Mouse (Mus musculus): ENCODE measurements at regions not wholly inside any gene's neighbourhood (a gene's known extent, or its start where the extent isn't known, plus 50 kb on each side); places are given as distances from the start of the nearest gene placed in this dataset.
"Not testable (repeated sequence)": the region's sequence is repeated elsewhere in the genome, so short reads cannot be mapped to it uniquely, and the experiment has no call there.

DNA sequence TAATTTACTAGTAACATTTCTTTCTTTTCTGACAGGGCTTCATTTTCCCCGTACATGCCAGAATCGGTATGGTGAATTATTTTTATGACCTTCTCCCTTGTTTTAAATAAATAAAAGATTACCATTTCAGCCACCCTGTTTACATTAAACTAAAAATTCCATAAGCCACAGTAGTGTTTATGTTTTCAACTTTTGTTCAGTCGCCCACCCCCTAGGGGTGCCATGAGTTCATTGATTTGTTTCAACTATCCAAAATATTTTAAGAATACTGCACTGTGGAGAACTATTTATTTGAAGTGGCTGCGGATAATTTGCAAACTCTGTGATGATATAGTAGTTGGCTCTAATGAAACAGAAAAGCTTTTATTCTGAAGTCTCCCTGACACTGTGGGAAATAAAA, 132.9 kb downstream of the Tfec start:
- DNase-seq (ENCODE audit: low spot score) = no peak

- DNase-seq (ENCODE audit: low spot score) = no peak
These were observed 133.5 kb downstream of the Tfec start for GRCm38 (mm10) chr6:16764707-16765106.

DNA sequence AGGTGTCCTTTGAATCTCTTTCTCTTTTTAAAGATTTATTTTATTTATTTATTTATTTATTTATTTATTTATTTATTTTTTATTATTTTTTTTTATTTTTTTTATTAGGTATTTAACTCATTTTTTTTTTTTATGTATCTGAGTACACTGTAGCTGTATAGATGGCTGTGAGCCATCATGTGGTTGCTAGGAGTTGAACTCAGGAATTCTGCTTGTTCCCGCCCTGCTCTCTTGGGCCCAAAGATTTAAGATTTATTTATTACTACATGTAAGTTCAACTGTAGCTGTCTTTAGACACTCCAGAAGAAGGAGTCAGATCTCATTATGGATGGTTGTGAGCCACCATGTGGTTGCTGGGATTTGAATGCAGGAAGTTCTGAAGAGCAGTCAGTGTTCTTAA, 143.2 kb downstream of the Tfec start:
- DNase-seq (ENCODE audit: low spot score) = not testable (repeated sequence)

DNA sequence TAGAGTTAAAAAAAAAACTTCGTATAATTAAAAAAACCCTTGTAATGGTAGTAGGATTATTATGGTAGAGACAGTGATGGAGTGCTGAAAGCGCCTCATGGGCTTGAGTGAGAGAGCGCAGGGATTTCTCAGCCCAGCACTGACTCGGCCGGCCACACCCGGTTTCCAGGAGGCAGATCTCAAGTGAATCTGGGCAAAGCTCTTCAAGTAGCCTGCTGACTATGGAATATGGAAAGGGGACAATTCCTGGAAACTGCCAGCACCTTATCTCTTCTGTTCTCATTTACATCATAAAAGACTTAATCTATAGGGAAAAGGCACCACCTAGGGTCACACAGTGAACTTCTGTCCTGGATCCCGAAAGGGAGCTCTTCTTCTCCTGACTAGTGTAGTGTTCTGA, 165.1 kb downstream of the Tfec start:
- no peak for DNase-seq (ENCODE audit: low spot score)

DNA sequence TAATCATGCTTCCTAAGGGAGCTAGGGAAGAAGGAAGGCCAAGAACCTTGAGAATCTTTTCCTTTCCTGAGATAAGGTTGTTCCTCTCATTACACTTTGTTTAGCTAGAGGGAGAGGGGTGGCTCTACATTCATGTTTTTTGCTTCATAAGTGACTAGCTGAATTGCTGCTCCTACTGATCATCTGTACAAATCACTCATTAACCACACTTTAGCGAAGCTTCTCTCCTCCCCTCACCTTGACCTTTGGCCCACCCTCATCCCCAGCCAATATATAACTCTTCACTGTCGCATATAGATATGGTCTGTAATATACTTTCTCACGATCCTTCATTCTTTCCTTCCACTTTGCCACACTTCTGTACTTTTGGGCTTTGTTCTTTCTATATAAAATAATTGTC, 166.1 kb downstream of the Tfec start:
- DNase-seq (ENCODE audit: low spot score) = no peak

- DNase-seq (ENCODE audit: low spot score) = no peak
These were observed 170.9 kb downstream of the Tfec start for GRCm38 (mm10) chr6:16727256-16727890.

DNA sequence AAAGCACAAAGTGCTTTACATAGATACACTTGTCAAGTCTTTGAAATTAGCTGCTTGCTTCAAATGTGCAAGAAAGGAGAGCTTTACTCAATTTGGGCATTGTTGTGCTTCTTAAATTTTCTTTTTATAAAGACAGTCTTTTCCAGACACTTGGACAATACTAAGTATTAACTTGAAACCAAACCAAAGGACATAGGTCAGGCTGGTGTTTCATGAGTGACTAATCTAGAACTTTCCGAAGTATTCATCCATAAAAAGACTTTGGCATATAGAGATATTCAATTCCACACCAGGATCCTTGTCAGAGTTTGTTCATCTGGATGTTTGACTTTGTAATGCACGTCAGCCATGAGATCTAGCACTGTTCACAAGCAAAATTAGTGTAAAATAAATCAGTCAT, 173.0 kb downstream of the Tfec start:
- DNase-seq (ENCODE audit: low spot score) = no peak

- DNase-seq (ENCODE audit: low spot score) = no peak
These were observed 193.7 kb downstream of the Tfec start for GRCm38 (mm10) chr6:16704496-16704895.

GRCm38 (mm10) chr6:16703412-16703746, 194.9 kb downstream of the Tfec start:
- no peak for DNase-seq (ENCODE audit: low spot score)

- DNase-seq (ENCODE audit: low spot score) = no peak
These were observed 195.4 kb downstream of the Tfec start for GRCm38 (mm10) chr6:16702706-16703411.

DNA sequence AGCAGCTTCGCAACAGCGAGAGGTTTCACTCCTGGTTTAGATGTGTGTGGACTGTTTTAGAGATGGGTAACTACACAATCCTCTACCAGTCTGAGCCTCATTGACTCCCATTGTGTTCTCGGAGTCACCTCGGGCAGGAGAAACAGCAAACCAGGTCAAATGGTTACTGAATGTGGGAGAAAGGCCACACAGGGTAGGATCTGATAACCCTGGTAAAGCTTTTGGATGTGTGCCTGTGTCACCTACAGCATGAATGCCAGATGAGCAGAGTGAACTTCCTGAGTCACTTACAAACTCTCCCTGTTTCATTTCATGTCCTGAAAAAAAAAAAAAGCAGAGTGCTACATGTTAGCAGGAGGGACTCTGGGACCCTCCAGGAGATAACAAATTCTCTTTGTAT, 201.0 kb downstream of the Tfec start:
- DNase-seq (ENCODE audit: low spot score) = no peak

DNA sequence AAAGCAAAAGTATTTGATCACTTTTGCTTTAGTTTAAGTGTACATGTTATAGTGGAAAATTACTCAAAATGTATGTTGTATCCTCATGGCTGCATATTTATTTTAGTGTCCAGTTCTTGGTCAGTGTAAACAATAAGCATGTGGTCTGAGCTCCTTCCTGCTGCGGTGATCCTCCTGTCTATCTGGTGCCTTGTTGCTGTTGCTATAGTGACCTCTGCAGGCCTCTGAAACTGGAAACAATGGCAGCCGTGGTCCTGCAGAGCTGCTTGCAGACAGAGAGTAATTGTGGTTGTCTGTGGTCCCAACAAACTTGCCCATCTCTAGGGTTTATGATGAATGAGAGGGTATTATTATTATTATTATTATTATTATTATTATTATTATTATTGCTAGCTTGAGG, 230.2 kb downstream of the Tfec start:
- no peak for DNase-seq (ENCODE audit: low spot score)

- no peak for DNase-seq (ENCODE audit: low spot score)
These were observed 231.0 kb downstream of the Tfec start for GRCm38 (mm10) chr6:16667241-16667640.

DNA sequence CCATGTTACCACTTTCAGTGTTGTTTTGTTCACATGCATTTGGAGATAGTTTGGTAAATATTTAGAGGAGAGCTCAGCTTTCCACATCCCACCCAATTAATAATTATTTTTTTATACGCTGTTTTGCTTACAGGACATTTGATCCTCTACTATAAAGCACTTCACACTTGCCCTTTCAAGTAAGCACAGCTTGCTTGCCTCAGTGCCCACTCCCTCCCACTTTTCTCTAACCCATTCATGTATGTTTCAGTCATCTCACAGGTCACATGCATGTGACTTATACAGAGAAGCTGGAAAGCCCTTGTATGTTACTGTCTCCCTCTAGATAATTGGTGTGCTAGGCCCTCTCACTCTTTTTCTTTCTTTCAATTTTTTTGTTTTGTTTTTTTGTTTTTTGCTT, 252.0 kb downstream of the Tfec start:
- DNase-seq (ENCODE audit: low spot score) = no peak

- no peak for DNase-seq (ENCODE audit: low spot score)
These were observed 254.7 kb downstream of the Tfec start for GRCm38 (mm10) chr6:16643519-16643918.

DNA sequence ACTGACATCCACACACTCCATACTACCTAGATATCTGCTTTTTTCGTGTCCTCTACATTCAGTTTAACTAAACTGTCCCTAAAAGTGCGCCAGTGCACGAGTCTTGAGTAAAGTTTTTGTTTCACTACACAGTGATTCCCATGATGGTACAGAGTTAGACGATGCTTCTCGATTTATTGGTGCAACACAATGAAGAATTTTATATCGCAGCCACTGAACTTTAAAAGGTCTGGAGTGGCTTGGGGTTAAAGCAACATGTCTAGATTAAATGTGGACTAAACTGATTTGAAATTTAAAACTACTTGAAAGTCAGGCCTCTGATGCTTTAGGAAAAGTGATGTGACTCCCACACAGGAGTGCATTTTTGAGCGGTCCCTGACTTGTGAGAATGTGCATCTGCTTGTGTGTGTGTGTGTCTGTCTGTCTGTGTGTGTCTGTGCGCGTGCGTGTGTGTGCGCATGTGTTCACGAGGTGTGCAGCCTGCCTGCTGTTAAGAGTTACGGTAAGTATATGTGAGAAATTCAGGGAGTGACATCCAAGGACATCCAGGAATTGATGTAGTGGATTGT, 261.4 kb downstream of the Tfec start:
- DNase-seq (ENCODE audit: low spot score) = no peak

GRCm38 (mm10) chr6:16636108-16636507, 262.1 kb downstream of the Tfec start:
- no peak for DNase-seq (ENCODE audit: low spot score)

- DNase-seq (ENCODE audit: low spot score) = no peak
These were observed 290.7 kb downstream of the Tfec start for GRCm38 (mm10) chr6:16607393-16608023.

DNA sequence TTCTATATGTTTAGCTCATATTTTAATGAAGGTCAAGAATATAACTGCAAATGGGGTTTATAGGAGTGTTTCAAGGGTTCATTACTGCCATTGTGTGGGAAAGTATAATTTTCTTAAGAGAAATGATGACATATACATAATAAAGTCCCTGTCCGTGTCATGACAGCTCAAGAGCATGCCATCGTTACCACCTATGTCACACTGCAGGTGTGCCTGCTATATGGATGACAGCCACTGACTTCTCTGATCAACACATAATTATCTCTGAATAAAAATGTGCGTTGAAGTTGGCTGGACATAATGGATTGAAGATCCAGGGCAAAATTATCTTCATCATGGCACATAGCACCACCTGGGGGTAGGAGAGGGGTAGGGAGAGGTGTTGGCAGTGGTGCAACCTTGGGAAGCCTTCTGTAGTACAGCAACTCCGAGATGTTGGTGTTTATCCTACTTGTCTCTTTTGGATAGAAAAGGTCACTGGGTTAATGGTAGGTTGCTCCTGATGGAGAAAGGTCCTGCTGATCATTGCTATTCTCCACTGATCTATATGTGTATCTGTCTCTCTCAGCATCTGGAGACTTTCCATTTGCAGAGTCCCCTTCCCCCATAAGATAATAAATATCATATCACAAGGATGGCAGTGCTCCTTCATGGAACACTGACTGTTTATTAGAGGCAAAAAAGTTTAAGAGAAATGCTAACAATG, 291.4 kb downstream of the Tfec start:
- DNase-seq (ENCODE audit: low spot score) = no peak

DNA sequence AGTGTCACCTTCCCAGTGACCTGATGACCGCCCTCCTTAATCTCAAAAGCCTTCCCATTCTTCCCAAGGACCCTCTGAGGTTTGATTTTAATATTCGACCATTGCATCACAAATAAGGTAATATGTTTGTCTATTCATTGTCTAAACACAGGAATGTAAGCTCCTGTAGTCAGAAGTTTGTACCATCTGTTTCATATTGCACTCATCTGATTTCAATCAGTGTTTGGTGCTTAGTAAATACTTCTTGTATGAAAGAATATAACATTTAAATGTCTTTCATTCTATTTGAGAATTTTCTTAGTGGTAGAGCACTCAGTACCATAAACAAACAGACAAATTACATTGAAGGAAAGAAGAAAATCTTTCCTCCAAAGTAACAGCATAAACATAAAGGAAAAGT, 305.8 kb downstream of the Tfec start:
- DNase-seq (ENCODE audit: low spot score) = no peak

DNA sequence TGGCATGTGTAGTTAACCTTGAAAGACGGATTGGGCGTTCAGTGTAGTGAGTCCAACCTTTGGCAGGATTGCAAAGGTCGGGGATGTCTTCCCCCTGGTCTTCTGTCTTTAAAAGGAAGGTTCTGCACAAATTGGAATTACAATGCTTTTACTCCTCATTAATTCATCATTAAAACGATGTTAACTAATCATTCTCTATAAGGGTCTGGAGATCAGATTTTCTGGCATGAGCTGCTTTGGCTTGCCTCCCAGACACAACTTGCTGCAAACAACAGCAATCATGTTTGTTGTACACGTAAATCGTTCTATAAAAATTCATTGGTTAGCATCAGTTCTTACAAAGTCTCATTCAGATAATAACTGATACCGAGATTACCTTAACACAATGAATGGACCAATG, 315.9 kb downstream of the Tfec start:
- DNase-seq (ENCODE audit: low spot score) = no peak

- DNase-seq (ENCODE audit: low spot score) = no peak
These were observed 316.4 kb downstream of the Tfec start for GRCm38 (mm10) chr6:16581801-16582200.

DNA sequence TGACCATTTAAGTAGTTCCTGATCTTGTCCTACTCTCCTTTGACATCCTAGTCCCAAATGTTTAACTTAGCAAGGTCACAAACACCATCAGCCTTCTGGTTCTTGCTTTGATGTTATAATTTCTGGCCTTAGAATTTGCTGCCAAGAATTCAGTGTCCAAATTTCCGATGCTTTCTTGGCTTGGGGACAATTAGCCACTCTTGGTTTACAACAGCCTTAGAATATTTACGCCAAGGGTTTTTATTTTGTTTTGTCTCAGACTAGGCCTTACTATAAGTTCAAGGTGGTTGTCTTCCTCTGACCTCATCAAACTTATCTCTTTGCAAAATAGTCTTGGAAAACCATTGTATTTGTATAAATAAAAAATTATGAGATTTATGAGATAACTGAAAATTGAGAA, 322.4 kb downstream of the Tfec start:
- DNase-seq (ENCODE audit: low spot score) = no peak

All from left cerebral cortex, adult 11 months (tissue).